Mouse (Mus musculus) left cerebral cortex, adult 11 months (tissue): ENCODE measurements around the gene Chka.

Experiments used
- DNase-seq: peaks from one replicate; pipeline ENCODE4 v3.0.0; 2022; ENCODE audit warnings: low spot score

The Chka gene

DNA sequence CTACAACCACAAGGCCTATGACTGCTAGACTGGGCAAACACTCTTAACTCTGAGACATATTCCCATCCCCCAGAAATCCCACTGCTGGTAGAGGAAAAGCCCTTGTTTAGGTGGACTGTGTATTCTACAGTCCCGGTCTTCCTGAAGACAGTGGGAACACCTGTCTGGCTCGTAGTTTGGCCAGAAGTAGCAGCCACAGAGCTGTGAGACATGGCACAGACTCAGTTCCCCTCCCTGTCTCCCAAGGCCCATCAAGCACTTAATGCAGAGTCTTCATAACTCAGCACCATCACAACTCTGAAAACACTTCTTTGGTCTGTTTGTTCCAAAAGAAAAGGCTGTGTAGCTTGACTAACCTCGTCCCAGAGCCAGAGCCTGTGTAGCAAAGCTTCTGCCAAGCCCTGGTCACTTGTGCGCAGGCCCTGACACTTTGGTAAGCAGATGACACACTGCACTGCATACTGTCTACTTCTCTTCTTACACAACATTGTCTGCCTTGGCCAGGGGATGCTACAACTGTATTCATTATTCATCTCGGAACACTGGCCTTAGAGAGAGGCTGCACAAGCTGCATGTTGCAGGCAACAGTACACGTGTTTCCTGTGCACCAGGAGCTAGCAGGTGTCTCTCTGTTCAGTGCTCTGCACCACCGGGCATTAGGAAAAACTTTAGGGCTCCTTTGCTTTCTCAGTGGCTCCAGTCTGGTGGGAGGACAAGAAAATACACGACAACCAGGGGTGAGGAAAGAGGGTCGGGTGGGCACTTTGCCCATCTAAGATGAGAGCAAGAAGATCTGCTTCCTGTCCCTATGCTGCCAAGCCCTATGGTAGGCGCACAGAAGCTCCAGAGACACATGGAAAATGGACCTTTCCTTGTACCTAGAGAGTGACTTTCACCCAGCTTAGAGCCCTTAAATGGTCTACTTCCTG is 4.6 kb upstream of the Chka start:
- no peak for DNase-seq

DNA sequence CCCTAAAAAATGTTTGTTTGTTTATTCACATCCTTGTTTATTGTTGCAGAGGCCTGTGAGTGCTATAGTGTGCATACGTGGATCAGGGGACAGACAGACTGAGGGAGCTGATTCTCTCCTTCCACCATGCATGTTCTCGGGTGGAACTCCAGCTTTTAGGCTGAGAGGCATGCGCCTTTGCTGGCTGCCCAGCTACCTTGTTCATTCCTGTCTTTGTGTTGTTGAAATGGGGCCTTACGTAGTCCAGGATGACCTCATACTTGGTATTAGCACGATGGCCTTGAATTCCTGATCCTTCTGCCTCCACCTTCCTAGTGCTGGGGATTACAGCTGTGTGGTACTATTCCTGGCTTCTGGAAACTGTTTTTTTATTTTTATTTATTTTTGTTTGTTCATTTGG is 3.9 kb upstream of the Chka start:
- no peak for DNase-seq

DNA sequence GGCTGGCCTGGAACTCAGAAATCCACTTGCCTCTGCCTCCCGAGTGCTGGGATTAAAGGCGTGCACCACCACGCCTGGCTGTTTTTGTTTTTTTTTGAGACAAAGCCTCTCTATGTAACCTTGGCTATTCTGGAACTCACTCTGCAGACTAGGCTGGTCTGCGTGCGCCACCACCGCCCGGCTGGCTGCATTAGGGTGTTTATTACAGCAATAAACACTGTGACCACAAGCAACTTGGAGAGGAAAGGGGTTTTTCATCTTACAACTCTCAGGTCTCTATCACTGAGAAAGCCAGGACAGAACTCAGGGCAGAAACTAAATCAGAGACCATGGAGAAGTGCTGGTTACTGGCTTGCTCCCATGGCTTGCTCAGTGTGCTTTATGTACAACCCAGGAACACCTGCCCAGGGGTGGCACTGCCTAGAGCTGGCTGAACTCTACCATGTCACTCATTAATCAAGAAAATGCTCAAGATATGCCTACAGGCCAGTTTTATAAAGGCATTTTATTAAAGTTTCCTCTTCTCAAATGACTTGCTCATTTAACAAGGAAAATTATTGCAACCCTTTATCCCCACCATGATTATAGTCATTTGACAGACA is 3.3 kb upstream of the Chka start:
- no peak for DNase-seq

DNA sequence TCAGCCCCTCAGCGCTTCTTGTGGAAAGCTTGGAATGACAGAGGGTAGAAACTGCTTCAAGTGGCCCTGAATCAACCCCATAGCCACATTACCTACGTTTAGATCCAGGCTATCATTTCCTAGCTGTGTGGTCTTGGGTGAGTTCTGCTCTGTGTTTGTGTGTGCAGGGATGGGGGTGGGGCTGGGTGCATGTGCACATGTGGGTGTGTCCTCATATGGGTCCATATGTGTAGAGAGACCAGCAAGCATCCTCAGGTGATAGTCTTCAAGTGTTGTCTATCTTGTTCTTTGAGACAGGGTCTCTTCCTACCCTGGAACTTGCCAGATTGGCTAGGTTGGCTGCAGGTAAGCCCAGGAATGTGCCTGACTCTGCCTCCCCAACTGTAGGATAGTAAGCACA is 2.3 kb upstream of the Chka start:
- DNase-seq, result no peak

DNA sequence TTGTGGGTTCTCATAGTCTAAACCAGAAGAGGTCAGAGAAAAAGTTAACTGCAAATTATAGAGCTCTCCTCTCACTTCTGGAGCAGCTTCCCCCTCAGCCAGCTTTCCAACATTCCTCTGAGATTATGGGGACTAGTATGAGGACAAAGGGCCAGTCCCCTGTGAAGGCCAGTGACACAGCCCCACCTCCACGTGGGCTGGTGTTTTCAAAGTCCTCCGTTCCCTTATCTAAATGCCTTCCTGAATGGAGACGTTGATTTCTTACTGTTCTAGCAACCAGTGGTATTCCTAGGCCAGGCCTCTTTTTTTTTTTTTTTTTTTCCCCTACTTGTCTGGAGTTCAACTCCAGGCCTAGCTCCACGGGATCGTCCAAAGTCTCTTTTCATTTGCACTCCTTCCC is 1.5 kb upstream of the Chka start:
- DNase-seq, result no peak

DNA sequence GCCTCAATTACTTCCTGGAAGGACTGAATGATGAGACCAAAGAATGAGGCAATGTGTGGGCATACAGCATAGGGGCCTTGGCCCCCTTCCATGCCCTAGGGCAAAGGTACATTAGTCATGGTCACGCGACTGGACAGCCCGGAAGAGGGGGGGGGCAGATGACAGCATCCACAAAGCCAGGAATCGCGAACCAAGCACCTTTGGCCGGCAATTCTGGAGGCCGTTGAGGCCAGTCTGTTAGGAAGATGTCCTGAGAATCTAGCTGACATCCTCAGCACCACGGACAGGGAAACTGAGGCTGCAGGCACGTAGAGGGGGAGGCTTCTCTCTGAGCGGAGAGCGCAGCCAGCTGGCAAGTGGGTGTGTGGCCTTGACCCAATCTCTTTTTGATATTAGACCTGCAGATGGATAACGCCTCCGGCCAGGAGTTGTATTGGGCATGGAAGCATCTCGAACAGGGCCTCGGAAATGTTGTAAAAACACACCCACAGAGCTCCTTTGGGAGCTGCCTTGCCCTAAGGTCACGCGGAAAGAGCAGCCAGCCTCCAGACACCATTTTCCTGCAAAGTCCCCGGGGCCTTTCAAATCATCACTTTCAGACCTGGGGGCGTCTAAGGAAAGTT is 615 bp upstream of the Chka start:
- DNase-seq, result no peak

DNA sequence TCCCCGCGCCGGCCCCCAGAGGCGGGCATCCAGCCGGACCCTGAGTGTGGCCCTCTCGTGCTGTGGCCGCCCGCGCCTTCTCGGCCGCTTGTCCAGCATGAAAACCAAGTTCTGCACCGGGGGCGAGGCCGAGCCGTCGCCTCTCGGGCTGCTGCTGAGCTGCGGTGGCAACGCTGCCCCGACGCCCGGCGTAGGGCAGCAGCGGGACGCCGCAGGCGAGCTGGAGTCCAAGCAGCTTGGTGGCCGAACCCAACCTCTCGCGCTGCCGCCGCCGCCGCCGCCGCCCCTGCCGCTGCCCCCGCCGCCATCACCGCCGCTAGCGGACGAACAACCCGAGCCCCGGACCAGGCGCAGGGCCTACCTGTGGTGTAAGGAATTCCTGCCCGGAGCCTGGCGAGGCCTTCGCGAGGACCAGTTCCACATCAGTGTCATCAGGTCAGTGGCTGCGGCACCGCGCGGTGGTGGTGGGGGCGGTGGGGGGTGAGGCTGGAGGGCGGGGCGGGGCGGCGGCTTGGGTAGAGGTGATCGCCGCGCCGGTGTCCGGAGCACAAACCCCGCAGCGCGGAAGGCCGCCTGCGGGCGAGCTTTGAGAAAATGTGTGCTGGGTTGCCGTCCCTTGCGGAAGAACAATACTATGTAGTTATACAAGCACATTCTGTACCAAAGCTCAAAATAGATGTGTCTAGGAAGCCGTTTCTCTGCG is 557 bp downstream of the Chka start:
- peak; percentile 48 for DNase-seq

DNA sequence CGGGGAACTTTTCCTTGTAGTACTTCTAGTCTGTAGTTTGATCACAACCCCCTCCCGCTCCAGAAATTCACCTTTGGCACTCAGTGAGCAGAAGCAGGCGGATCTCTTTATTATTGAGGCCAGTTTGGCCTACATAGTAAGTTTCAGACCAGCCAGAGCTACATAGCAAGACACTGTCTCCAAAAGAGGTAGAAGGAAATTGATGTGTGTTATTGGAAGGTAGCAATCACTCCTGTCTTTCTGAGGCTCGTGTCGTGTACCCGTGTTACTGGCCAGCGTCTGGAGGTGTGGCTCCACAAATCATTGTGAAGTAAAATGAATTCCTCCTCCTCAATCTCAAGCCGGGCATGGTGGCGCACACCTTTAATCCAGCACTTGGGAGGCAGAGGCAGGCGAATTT is 1.5 kb downstream of the Chka start:
- no peak for DNase-seq

DNA sequence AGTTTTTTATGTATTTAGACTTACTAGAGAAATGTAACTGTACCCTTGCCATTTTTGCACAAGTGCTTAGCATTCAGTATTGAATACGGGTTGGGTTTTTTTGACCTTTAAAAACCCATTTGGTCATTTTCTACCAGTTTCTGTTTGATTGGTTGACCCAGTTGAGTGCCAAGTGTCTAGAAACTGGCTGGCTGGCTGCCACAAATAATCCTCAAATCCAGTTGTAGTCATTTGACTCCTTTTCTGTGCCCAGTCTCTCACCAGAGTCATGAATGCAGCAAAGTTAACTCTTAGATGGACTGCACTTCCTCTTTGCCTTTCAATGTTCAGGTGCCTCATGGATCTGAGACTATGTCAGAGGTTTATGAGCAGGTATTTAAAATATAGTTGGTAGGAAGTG is 2.3 kb downstream of the Chka start:
- no peak for DNase-seq

DNA sequence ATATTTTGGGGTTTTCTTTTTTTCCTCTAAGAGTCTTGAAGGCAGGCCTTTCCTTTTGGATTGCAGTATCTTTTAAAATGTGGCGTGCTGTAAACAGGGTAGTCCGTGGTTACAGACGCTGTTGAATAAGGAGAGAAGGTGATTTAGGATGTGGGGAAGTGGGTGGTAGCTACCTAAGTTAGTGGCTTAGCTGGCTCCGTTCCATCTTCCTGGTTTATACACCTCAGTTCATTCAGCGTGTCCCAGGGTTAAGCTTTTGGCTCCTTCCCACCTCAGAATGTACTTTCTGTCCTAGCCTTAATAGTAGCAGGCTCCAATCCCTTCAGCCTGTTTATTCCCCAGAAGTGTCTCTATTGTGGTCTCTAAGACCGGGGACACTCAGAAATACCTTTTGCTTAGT is 3.5 kb downstream of the Chka start:
- no peak for DNase-seq

DNA sequence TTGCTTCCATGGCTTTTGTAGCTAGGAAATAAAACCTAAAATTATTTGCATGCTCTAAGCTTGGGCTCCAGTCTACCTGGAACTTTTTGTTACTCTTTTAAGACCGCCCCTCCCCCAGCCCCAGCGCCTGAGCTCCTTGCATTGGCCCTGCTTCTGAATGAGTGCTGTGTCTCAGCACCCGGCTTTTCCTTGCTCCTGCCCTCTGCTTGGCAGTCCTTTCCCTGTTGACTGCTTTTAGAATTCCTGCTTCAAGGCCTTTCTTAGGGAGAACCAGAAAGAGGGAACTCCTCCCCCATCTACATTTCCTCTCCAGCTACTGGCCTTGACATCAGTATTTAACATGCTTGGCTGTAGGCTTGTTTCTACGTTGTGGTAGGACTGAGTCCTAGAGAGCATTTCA is 4.0 kb downstream of the Chka start:
- DNase-seq, result no peak

DNA sequence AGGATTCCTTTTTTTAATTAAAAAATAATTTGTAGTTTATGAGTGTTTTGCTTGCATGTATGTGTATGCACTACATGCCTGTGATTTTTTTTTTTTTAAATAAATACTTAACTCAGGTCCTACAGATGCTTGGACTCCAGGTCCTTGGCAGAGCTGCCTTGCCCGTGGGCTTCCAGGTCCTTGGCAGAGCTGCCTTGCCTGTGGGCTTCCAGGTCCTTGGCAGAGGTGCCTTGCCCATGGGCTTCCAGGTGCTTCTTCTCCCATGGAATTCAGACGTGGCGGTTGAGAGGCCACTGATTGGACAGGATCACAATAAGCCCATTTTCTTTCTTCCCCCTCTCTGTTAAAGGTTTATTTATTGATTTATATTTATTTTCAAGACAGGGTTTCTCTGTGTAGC is 5.6 kb downstream of the Chka start:
- DNase-seq, result no peak

DNA sequence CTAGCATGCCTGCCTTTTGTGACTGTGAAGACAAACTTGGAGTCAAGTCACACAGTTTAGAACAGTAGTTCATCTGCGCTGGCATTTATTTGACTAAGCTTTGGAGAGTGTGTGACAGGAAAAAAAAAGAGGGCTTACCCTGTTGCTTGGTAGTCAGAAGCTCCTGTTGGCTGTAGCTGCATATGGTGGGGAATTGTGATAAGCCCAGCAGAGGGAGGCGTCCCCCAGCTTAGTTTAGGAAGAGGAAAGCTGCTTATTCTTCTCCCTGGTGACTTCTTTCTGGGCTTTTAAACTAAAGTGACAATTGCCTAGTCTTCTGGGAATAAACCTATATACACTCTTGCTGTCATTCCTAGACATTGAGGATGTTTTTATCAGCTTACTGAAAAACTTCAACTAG is 11.1 kb downstream of the Chka start:
- no peak for DNase-seq

DNA sequence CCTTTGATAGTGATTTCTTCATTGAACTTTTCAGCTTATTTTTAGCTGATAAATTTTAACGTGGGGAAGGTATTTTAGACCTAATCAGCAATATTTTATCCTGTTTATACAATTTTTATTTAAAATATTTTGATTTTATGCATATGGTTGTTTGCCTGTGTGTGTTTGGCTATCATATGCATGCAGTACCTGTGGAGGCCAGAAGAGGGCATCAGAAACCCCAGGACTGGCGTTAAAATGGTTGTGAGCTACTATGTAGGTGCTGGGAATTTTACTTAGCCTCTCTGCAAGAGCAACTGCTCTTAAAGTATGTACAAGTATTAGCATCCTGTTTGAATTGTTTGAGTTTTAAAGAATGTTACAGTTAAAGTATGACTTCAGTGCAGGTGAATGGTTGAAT is 13.4 kb downstream of the Chka start:
- no peak for DNase-seq

DNA sequence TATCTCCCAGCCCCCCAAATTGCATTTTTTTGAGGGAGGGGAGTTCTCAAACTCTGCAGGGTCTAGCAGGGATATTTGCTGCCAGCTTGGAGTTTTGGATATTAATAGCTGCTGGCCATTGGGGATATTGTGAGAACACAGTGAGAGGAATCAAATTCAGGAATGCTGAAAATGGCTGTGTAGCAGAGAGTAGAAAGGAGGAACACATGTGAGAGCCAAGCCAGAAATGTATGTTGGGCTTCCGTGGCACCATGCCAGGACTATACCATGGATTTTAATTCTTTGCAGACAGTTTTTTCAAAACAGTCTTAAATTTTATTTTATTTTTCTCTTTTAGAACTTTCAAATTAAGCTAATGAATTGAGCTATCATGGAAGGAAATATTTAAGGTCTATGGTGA is 16.7 kb downstream of the Chka start:
- DNase-seq, result no peak

DNA sequence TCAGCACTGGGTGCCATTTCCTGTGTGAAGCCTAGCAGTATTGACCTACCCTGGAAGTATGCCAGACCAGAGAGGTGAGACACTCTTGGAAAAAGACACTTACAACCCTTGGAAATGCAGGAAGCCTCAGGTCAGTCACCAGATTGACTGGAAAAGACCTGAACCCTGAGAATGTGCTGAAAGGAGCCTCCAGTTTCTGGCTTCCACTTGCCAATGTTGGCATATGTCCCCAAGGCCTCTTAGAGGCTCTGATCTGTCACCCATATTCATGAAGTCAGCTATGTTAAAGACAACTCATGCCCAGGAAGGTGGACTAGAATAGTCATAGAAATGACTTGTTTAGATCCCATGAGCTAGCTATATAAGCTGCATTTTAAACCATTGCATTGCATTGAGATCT is 19.9 kb downstream of the Chka start:
- no peak for DNase-seq

DNA sequence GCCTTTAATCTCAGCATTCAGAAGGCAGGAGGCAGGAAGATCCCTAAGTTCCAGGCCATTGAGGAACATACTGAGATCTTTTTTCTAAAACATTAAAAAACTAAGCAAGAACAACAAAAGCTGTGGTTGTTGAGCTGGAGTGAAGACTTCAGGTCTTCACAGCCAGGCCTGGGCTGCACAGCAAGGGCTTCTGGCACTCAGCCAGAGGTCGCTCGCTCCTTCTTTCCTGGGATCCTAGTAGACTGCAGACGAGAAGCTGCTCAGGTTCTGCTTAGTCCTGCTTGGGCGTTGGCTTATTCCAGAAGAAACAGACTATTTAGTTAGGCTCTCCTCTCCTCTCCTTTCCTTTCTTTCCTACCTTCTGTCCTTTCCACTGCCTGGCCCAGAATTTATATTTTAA is 20.8 kb downstream of the Chka start:
- no peak for DNase-seq

DNA sequence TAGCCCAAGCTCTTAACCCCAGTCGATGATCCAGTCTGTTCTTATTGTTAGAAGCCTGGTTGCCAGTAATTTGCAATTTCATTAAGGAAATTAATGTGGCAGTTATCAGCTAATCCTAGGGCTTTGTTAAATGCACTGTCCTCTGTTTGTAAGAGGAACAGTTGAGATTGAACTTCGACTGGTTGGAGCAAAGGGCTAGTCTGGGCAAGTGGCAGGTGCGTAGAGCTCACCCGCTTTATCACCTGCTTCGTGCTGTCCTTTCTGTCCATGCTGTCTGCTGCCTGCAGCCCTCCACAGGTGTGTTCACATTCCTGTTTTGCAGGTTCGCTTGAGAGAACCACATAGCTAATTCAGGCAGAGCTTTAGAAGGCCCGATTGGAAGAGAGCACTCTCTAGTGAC is 23.5 kb downstream of the Chka start:
- DNase-seq, result no peak

DNA sequence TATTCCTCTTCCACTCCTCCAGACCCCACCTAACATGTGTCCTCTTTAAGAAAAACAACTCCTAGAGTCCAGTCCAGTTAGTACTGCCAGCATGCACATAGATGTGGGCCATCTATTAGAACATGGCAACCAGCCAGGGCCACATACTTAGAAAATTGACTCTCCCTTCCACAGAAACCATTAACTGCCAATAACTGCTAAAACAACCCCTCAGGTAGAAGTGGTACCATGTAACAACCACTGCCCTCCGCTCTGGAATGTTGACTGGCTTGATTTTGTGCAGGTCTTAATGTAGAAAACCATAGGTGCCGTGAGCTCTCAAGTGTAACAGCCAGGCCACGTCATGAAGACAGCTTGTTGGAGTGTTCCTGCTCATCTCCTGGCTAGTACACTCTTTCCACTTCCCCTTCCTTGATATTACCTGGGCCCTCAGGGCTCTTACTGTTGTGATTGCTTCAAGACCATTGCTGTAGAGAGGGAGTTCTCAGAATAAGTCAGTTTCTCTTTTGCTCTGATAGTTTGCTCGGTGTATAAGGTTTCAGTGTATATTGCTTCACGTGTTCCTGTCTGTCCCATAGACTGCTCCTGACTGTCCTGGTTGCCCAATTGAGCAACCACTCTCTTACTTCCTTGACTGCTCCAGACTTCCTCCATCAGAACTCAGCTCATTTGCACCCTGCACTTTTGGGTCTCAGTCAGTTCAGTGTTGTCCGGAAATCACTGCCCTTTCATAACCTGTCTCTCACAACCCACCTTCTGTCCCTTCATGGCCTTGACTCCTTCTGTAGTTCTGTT is 28.7 kb downstream of the Chka start:
- DNase-seq, result no peak

DNA sequence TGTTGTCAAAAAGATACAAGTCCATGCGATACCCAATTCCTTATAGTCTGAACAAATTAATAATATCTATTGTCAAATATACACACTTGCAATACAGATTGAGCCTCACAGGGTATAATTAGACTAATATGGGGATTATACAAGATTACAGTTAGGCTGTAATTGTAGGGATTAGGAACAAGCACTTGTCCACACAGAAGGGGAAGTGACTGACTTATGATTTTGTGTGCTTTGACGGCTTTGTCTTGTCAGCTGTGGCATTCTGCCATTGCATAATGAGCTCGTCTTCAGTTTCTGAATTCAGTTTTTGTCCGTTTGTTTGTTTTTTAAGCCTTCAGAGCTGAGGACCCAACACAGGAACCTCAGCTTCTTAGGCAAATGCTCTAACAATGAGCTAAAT is 30.6 kb downstream of the Chka start:
- no peak for DNase-seq

DNA sequence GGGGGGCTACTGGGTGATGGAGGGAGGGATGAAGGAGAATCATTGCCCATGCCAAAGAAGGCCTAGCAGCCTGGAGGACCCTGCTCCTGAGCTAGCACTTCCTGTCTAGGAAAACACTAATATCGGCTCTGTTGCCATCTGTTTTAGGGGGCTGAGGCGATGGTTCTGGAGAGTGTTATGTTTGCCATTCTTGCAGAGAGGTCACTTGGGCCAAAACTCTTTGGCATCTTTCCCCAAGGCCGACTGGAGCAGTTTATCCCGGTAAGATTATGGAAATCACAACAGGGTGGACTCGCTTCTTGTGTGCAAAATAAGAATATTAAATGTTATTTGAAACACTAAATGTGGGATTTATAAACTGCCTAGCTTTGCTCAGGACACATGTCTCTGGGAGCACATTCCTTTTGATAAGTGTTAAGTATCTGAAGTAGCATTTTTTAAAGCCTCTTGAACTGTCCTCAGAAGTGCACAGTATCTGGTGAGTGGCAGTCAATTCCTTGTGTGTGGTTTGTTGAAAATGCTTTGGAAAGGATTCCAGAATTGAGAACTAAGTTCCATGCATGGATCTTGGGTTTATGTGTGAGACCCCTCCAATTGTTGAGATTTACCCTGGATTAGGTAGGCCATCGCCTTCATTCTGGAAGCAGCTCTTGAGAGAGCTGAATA is 32.9 kb downstream of the Chka start:
- no peak for DNase-seq
